Mouse (Mus musculus) heart, adult 2 months (tissue): ENCODE measurements at regions not wholly inside any gene's neighbourhood (a gene's known extent, or its start where the extent isn't known, plus 50 kb on each side); places are given as distances from the start of the nearest gene placed in this dataset.

ENCODE experiments used
- CTCF ChIP-seq: fragments of 200-600 bp; IDR thresholded peaks from 2 replicates; pipeline ENCODE4 v1.8.1; 2022; ENCODE audit warnings: antibody characterized with exemption, mild to moderate bottlenecking, moderate library complexity
- EP300 ChIP-seq: fragments of 200-500 bp; IDR thresholded peaks from 2 replicates; pipeline ENCODE4 v1.6.1; 2011; ENCODE audit warnings: low read depth, low read length, control low read depth; ENCODE audit not compliant: insufficient read depth
- POLR2A ChIP-seq: fragments of 200-500 bp; IDR thresholded peaks from 2 replicates; pipeline ENCODE4 v1.6.1; 2011; ENCODE audit warnings: mild to moderate bottlenecking, low read depth, low read length, control low read depth; ENCODE audit not compliant: insufficient read depth

DNA sequence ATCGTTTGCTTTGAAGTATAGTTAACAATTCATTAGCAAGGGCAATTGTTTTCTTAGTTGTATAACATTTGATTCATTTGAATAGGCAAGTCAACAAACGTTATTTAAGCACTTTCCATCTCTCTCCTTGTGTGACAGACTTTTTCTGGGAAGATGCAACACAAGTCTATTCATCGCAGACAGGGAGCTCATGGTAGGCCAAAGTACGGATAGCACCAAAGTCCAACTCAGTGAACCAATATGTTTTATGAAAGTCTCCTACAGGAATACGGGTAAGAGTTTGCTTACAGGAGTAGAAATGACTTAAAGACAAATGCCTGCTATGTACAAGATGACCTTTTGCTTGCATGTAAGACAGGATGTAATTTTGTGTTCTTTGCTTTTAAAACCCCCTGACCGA lies 325.4 kb downstream of the Kif20b start:
- no peak for TF ChIP-seq CTCF
- TF ChIP-seq EP300, result no peak
- no peak for TF ChIP-seq POLR2A
